Mouse (Mus musculus) liver, adult 2 months (tissue): ENCODE measurements around the gene Mboat1.

Experiments used
- CTCF ChIP-seq: fragments of 200-500 bp; IDR thresholded peaks from 2 replicates; pipeline ENCODE4 v1.5.1; 2011; ENCODE audit warnings: low read depth, low read length, control low read depth
- POLR2A ChIP-seq: fragments of 200-500 bp; IDR thresholded peaks from 2 replicates; pipeline ENCODE4 v1.6.1; 2011; ENCODE audit warnings: low read length, control low read depth; ENCODE audit not compliant: insufficient read depth; ENCODE audit errors: extremely low read depth

- no peak for TF ChIP-seq POLR2A
- no peak for TF ChIP-seq CTCF
Measured at GRCm38 (mm10) chr13:30185959-30186358, 49.7 kb downstream of the Mboat1 start.
